Mouse (Mus musculus): ENCODE results near the gene Zbtb21.

The Zbtb21 gene

GRCm38 (mm10) chr16:97941844-97942243 lies 20.6 kb downstream of the Zbtb21 start:
- DNase-seq, result no peak

GRCm38 (mm10) chr16:97940471-97940973 lies 21.9 kb downstream of the Zbtb21 start:
- DNase-seq, result no peak

- no peak for DNase-seq
Measured at GRCm38 (mm10) chr16:97935815-97936214, 26.6 kb downstream of the Zbtb21 start.

- DNase-seq, result no peak
Measured at GRCm38 (mm10) chr16:97930231-97930630, 32.2 kb downstream of the Zbtb21 start.

- no peak for DNase-seq
Measured at GRCm38 (mm10) chr16:97929520-97929919, 32.9 kb downstream of the Zbtb21 start.

- DNase-seq, result no peak
Measured at GRCm38 (mm10) chr16:97927331-97927938, 35.0 kb downstream of the Zbtb21 start.

GRCm38 (mm10) chr16:97926381-97926780 lies 36.0 kb downstream of the Zbtb21 start:
- DNase-seq, result no peak

- no peak for DNase-seq
Measured at GRCm38 (mm10) chr16:97925760-97926159, 36.7 kb downstream of the Zbtb21 start.

- no peak for DNase-seq
Measured at GRCm38 (mm10) chr16:97923700-97924099, 38.7 kb downstream of the Zbtb21 start.

GRCm38 (mm10) chr16:97922779-97923126 lies 39.7 kb downstream of the Zbtb21 start:
- no peak for DNase-seq

GRCm38 (mm10) chr16:97921961-97922778 lies 40.3 kb downstream of the Zbtb21 start:
- DNase-seq, result peak; percentile 87

- DNase-seq, result no peak
Measured at GRCm38 (mm10) chr16:97920621-97921020, 41.8 kb downstream of the Zbtb21 start.

GRCm38 (mm10) chr16:97919793-97920192 lies 42.6 kb downstream of the Zbtb21 start:
- no peak for DNase-seq

GRCm38 (mm10) chr16:97912873-97913272 lies 49.5 kb downstream of the Zbtb21 start:
- no peak for DNase-seq

- no peak for DNase-seq
Measured at GRCm38 (mm10) chr16:97909356-97909755, 53.1 kb downstream of the Zbtb21 start.

- DNase-seq, result peak; percentile 54
Measured at GRCm38 (mm10) chr16:97907496-97907895, 54.9 kb downstream of the Zbtb21 start.

- DNase-seq, result no peak
Measured at GRCm38 (mm10) chr16:97906337-97906736, 56.1 kb downstream of the Zbtb21 start.

GRCm38 (mm10) chr16:97905449-97905991 lies 56.9 kb downstream of the Zbtb21 start:
- no peak for DNase-seq

- DNase-seq, result no peak
Measured at GRCm38 (mm10) chr16:97904035-97904434, 58.4 kb downstream of the Zbtb21 start.

GRCm38 (mm10) chr16:97897346-97898024 lies 64.9 kb downstream of the Zbtb21 start:
- DNase-seq, result no peak
